Mouse (Mus musculus) myocyte (in vitro differentiated cells): ENCODE results near the gene Dtl.

Experiments
- MAX ChIP-seq: IDR thresholded peaks from one replicate; pipeline ENCODE4 v1.6.1; 2011; ENCODE audit warnings: low read depth, mild to moderate bottlenecking, control low read depth
- POLR2A ChIP-seq: IDR thresholded peaks from one replicate; pipeline ENCODE4 v1.6.1; 2011; ENCODE audit warnings: low read depth, mild to moderate bottlenecking, control low read depth, moderate library complexity; ENCODE audit not compliant: insufficient read length
- POLR2AphosphoS2 ChIP-seq: IDR thresholded peaks from one replicate; pipeline ENCODE4 v1.6.1; 2011; ENCODE audit warnings: low read depth, control low read depth; ENCODE audit not compliant: insufficient read length
- SRF ChIP-seq: IDR thresholded peaks from one replicate; pipeline ENCODE4 v1.6.1; 2011; ENCODE audit warnings: low read depth; ENCODE audit not compliant: control insufficient read depth, insufficient read length
- TCF12 ChIP-seq: IDR thresholded peaks from one replicate; pipeline ENCODE4 v1.6.1; 2011; ENCODE audit warnings: mild to moderate bottlenecking, control low read depth; ENCODE audit not compliant: poor library complexity, insufficient read depth, severe bottlenecking

- TF ChIP-seq POLR2A = no peak
- no peak for TF ChIP-seq SRF
- no peak for TF ChIP-seq TCF12
- no peak for TF ChIP-seq MAX
- TF ChIP-seq POLR2AphosphoS2 = no peak
Measured at GRCm38 (mm10) chr1:191520669-191521068, 54.7 kb downstream of the Dtl start.
